Mouse (Mus musculus) bone marrow, adult 2 months (tissue): ENCODE measurements around the gene Elmo2.

Experiments used
- CTCF ChIP-seq: fragments of 200-500 bp; IDR thresholded peaks from 2 replicates; pipeline ENCODE4 v1.5.1; 2011; ENCODE audit warnings: low read length, control low read depth; ENCODE audit not compliant: control insufficient read depth, insufficient read depth
- POLR2A ChIP-seq: fragments of 200-500 bp; IDR thresholded peaks from 2 replicates; pipeline ENCODE4 v1.6.1; 2011; ENCODE audit warnings: low read depth, mild to moderate bottlenecking, control low read depth, low read length, borderline replicate concordance; ENCODE audit not compliant: control insufficient read depth

DNA sequence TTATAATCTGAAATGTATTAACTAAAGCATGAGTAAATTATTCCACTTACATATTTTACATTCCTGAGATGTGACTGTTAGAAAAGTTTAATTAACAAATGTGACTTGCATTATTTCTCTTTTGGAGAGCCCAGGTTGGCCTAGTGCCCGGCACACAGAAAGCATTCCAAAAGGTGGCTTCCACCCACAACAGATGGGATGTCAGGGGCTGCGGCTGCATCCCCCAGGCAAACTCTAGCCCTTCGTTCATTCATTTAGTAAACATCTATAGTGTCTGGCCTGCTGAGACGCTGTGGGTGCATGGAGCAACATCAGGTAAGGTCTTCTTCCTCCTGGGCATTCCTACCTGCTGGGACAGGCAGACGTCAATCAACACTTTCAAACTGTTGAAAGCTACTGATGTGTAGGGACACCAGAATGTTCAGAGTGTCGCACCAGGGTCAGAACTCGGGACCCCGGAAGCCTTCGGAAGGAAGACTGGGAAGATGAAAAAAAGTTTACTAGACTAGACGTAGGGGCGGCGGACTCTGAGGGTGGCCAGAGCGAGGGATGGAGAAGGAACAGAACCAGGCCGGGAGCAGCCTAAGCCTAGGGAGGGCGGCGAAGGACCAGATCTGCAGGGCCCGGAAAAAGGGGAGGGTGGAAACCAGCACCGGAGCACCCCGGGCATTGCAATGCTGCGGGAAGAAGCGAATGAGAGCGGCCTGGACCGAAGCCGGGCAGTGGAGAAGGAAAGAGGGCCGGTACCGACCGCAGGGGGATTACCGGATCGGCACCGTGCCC lies 567 bp downstream of the Elmo2 start:
- TF ChIP-seq CTCF (no peak), POLR2A (no peak)
